Mouse (Mus musculus) liver, embryonic 14.5 days (tissue): ENCODE data around the gene Pdia5.

Experiments
- CTCF ChIP-seq: IDR thresholded peaks from 2 replicates; pipeline ENCODE4 v1.5.1; 2016; ENCODE audit warnings: antibody characterized with exemption, low read depth, control low read depth
- EP300 ChIP-seq: IDR thresholded peaks from 2 replicates; pipeline ENCODE4 v1.6.1; 2016; ENCODE audit warnings: antibody characterized with exemption, low read depth

DNA sequence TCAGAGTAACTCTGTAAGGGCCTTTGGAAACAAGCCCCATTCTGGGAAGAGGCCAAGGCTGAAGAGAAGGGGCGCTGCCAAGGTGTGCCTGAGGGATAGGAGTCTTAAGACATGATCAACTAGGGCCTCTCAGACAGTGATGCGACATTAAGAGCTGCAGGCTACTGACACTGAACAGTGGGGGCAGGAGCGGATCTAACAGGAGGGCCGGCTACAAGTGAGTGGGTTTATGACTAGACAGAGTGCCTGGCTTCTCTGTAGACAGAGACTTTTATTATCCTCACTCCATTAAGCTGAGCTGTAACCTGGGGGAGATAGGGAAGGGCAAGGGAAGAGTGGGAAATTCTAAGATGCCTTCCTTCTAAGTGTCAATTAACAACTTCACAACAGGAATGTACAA lies 84.0 kb downstream of the Pdia5 start:
- TF ChIP-seq CTCF (no peak), EP300 (no peak)
